Mouse (Mus musculus) bone marrow, adult 2 months (tissue): Measurements from ENCODE around the gene Klhdc8a.

Experiments
- CTCF ChIP-seq: fragments of 200-500 bp; IDR thresholded peaks from 2 replicates; pipeline ENCODE4 v1.5.1; 2011; ENCODE audit warnings: low read length, control low read depth; ENCODE audit not compliant: control insufficient read depth, insufficient read depth
- POLR2A ChIP-seq: fragments of 200-500 bp; IDR thresholded peaks from 2 replicates; pipeline ENCODE4 v1.6.1; 2011; ENCODE audit warnings: low read depth, mild to moderate bottlenecking, control low read depth, low read length, borderline replicate concordance; ENCODE audit not compliant: control insufficient read depth

- TF ChIP-seq CTCF: no peak
- TF ChIP-seq POLR2A: no peak
These were observed 34.8 kb upstream of the Klhdc8a start for GRCm38 (mm10) chr1:132263618-132264017.
